Mouse (Mus musculus): ENCODE data around the gene Papln. TPM values are rescaled to one million over a fixed set of nuclear protein-coding genes. Genes with fewer than 3 reads are reported as not detected.
A peak's percentile ranks its signal among the peaks of the same experiment; 100 is the strongest.

Papln gene
- 1.8 and 2.0 TPM in 2 replicates for polyA plus RNA-seq (2012; rRNA removed)

DNA sequence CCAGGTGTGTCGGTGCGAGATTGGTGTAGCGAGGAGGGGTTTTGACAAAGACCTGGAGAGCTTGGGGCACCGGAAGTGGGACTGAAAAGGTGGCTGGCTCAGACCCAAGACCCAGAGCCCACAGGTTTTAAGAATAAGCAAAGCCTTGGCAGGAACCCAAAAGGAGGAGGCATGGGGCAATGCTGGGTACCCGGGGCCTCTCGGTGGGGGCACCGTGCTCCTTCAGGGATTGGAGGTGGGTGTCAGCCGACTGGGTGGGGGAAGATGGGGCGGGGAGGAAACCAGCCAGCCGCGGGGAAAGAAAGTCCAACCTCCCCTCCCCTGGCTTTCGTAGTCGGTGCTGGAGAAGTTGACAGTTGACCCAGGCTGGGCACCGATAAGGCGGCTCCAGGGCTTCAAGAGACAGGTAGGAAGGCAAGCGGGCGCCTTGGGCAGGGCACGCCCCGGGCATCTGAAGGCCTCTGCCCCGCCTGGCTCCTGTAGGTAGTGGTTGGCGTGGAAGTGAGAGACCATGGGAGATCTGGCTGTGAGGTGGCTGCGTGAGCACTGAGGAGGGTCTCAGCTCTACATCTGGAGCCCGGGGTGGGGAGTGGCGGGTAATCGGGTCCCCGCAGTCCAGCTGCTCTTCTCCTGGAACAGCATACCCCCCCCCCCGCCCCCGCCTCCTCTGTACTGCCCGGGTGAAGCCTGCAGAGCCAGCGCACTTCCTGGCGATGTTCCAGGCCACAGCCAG, at the start of gene Papln:
TSS of gene Papln (plus strand) at position 324 of the 733 bp plus-strand sequence.
- 5% methylated on average over 28 of the region's 31 CpGs for WGBS
- H3K4me3 ChIP-seq (replicated peaks; ENCODE audit: extremely low read depth, low read depth, low read length) = no peak within 1 kb of the TSS
- H3K4me1 ChIP-seq (ENCODE audit: control insufficient read depth, insufficient read depth, low read length) = peaks cover 3% of the 10 kb centered on the region; the same call in 1 of the 2 replicates
- peak; percentile 13 for DNase-seq
- TF ChIP-seq POLR2A (IDR thresholded peaks at IDR 0.05; ENCODE audit: borderline replicate concordance, extremely low read depth, low read depth, low read length) (no peak), CTCF (IDR thresholded peaks at IDR 0.05; ENCODE audit: insufficient read depth, low read length) (no peak)

GRCm38 (mm10) chr12:83713749-83714148, 49.7 kb upstream of the Papln start:
- TF ChIP-seq POLR2A (IDR thresholded peaks at IDR 0.05; ENCODE audit: borderline replicate concordance, extremely low read depth, low read depth, low read length) (no peak), CTCF (IDR thresholded peaks at IDR 0.05; ENCODE audit: insufficient read depth, low read length) (peak; percentile 26; the same call in 1 of the 2 replicates)
- DNase-seq = no peak
- 44% methylated on average over 2 of the region's 2 CpGs for WGBS

DNA sequence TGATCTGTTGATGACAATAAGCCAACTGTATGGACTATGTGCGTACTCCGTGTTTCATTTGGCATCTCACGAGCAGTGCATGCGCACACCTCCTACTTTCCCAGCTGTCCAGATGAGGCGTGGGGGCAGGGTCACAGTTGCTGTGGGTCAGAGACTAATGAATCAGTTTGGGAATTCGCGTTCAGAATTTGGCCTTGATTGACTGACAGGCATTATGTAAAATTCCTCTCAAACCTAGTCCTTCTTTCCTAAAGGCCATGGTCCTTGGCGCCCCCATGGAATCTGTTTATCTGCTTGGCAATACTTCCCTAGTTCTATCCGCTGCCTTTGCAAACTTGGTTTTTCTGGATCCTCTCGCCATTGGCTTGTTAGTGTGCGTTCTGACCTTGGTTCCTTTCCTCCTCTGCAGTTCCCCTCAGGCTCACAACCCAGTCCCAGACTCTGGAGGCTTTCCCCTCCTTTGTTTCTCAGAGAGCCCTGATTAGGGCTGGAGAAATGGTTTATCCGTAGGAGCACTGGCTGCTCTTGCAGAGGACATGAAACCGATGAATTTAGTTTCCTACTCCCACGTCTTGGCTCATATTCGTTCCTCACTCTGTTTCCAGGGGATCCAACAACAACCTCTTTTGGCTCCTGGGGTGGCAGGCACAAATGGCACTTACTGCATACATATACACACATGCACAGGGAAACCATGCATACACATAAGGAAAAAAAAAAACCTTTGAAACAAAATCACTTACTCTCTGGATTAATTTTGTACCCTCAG, 46.8 kb upstream of the Papln start:
- DNase-seq = no peak
- no peak for TF ChIP-seq POLR2A (IDR thresholded peaks at IDR 0.05; ENCODE audit: borderline replicate concordance, extremely low read depth, low read depth, low read length)
- TF ChIP-seq CTCF (IDR thresholded peaks at IDR 0.05; ENCODE audit: insufficient read depth, low read length) = no peak
- H3K4me1 ChIP-seq (ENCODE audit: control insufficient read depth, insufficient read depth, low read length) = peaks cover 2% of the 10 kb centered on the region; the same call in 1 of the 2 replicates
- 78% methylated on average over 15 of the region's 15 CpGs for WGBS
- H3K4me3 ChIP-seq (replicated peaks; ENCODE audit: extremely low read depth, low read depth, low read length) = no peak overlapping the region

More at GRCm38 (mm10) chr12:83713749-83714148, 49.7 kb upstream of the Papln start:
- Histone ChIP-seq H3K4me3 (replicated peaks; ENCODE audit: extremely low read depth, low read depth, low read length) (no peak overlapping the region), H3K4me1 (ENCODE audit: control insufficient read depth, insufficient read depth, low read length) (no peaks in the 10 kb centered on the region)

GRCm38 (mm10) chr12:83719431-83719830, 44.0 kb upstream of the Papln start:
- TF ChIP-seq POLR2A (IDR thresholded peaks at IDR 0.05; ENCODE audit: borderline replicate concordance, extremely low read depth, low read depth, low read length) (no peak), CTCF (IDR thresholded peaks at IDR 0.05; ENCODE audit: insufficient read depth, low read length) (no peak)
- 97% methylated on average over 1 of the region's 1 CpGs for WGBS
- DNase-seq = no peak
- H3K4me1 ChIP-seq (ENCODE audit: control insufficient read depth, insufficient read depth, low read length) = peaks cover 2% of the 10 kb centered on the region; the same call in 1 of the 2 replicates
- H3K4me3 ChIP-seq (replicated peaks; ENCODE audit: extremely low read depth, low read depth, low read length) = no peak overlapping the region

GRCm38 (mm10) chr12:83721281-83721680, 42.2 kb upstream of the Papln start:
- WGBS = 42% methylated on average over 6 of the region's 6 CpGs
- Histone ChIP-seq H3K4me1 (ENCODE audit: control insufficient read depth, insufficient read depth, low read length) (peaks cover 2% of the 10 kb centered on the region; the same call in 1 of the 2 replicates), H3K4me3 (replicated peaks; ENCODE audit: extremely low read depth, low read depth, low read length) (no peak overlapping the region)
- no peak for TF ChIP-seq POLR2A (IDR thresholded peaks at IDR 0.05; ENCODE audit: borderline replicate concordance, extremely low read depth, low read depth, low read length)
- TF ChIP-seq CTCF (IDR thresholded peaks at IDR 0.05; ENCODE audit: insufficient read depth, low read length) = no peak
- DNase-seq = no peak

DNA sequence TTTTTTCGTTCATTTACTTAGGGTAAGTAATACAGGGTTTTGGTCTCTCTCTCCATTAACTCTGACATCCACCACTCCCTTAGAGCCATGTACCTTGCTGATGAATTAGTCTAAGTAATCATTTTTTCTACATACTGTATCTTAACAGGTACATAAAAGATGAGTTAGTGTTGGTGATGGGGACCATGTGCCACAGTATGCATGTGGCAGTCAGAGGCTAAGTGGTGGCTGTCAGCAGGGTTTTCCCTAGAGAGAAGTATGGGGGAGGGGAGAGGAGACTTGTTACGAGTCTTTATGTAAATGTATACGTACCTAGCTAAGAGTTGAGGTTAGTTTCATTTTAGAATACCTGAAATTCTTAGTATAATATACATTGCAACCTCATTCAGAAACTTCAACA, 40.4 kb upstream of the Papln start:
- whole genome bisulfite sequencing = 84% methylated on average over 3 of the region's 3 CpGs
- no peak for DNase-seq
- TF ChIP-seq CTCF (IDR thresholded peaks at IDR 0.05; ENCODE audit: insufficient read depth, low read length) (no peak), POLR2A (IDR thresholded peaks at IDR 0.05; ENCODE audit: borderline replicate concordance, extremely low read depth, low read depth, low read length) (no peak)
- Histone ChIP-seq H3K4me1 (ENCODE audit: control insufficient read depth, insufficient read depth, low read length) (peaks cover 2% of the 10 kb centered on the region; the same call in 1 of the 2 replicates), H3K4me3 (replicated peaks; ENCODE audit: extremely low read depth, low read depth, low read length) (no peak overlapping the region)

DNA sequence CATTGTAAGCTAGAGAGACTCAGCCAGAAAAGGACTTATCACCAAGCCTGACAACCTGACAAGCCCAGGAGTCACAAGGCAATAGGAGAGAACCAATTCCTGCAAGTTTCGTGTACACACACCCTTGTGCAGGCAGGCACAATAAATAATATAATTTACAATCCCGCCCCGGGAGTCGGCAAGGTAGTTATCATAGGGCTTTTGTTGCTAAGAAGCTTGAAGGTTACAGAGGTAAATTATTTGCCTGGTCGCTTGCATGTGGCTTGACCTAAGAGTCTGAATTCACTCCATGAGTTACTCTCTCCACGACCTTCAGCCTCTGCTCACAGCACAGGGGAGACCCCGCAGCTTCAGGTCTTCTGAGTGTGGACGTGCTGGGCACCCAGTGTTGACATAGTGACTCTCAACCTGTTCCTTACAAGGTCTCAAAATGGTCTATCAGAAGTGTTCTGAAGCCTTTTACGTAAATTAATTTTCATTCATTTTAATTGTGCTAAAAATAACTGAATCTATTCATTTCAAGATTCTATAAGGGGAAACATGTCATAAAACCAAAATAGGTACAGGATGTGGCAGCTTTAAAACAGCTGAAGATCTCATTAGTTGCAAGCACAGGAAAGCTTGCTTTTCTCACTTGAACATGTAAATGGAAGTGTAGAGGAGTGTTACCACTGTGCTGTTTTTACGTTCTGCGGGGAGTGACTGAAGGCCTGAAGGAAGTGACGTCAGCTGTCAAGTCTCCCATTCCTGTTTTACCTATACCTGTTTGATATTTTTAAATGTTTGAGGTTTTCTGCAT, 36.7 kb upstream of the Papln start:
- Histone ChIP-seq H3K4me1 (ENCODE audit: control insufficient read depth, insufficient read depth, low read length) (no peaks in the 10 kb centered on the region), H3K4me3 (replicated peaks; ENCODE audit: extremely low read depth, low read depth, low read length) (no peak overlapping the region)
- no peak for DNase-seq
- WGBS = 78% methylated on average over 12 of the region's 12 CpGs
- TF ChIP-seq POLR2A (IDR thresholded peaks at IDR 0.05; ENCODE audit: borderline replicate concordance, extremely low read depth, low read depth, low read length) (no peak), CTCF (IDR thresholded peaks at IDR 0.05; ENCODE audit: insufficient read depth, low read length) (no peak)

DNA sequence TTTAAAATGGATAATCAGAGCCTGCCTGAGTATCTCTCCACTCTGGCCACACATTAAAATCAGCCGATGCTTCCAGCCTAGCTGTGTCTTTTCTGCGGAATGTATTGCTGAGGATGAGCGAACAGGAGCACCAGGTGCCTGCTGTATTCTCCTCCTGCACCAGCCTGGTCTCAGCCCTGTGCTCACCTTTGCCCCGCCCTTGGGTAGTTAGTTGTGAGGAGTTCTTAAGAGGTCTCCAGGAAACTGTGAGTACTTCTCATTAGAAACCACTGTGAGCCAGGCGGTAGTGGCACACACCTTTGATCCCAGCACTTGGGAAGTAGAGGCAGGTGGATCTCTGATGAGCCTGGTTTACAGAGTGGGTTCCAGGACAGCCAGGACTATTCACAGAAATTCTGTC, 31.2 kb upstream of the Papln start:
- TF ChIP-seq POLR2A (IDR thresholded peaks at IDR 0.05; ENCODE audit: borderline replicate concordance, extremely low read depth, low read depth, low read length) (no peak), CTCF (IDR thresholded peaks at IDR 0.05; ENCODE audit: insufficient read depth, low read length) (no peak)
- H3K4me3 ChIP-seq (replicated peaks; ENCODE audit: extremely low read depth, low read depth, low read length) = no peak overlapping the region
- no peaks in the 10 kb centered on the region for H3K4me1 ChIP-seq (ENCODE audit: control insufficient read depth, insufficient read depth, low read length)
- DNase-seq = no peak
- WGBS = 90% methylated on average over 5 of the region's 5 CpGs

DNA sequence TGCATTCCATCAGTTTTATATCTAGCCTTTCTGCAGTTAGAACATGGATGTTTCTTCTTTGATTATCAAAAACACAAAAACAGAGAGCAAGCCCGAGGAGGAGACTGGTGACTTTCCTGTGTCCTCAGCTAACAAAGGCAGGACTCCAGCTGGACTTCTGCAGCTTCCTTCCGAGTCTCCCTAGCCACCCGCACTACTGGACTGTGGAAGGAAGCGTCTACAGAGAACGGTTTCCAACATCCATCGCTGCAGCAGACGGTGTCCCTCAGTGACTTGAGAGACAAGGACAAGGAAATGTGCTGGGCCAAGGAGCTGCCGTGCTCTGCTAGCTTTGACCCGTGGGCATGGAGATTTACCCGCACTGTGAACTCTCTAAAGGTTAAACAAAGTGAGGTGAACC, 29.4 kb upstream of the Papln start:
- Histone ChIP-seq H3K4me1 (ENCODE audit: control insufficient read depth, insufficient read depth, low read length) (no peaks in the 10 kb centered on the region), H3K4me3 (replicated peaks; ENCODE audit: extremely low read depth, low read depth, low read length) (no peak overlapping the region)
- DNase-seq = no peak
- TF ChIP-seq CTCF (IDR thresholded peaks at IDR 0.05; ENCODE audit: insufficient read depth, low read length) = no peak
- WGBS = 73% methylated on average over 10 of the region's 10 CpGs
